Mouse (Mus musculus) brain, embryonic 14.5 days (tissue): ENCODE data around the gene Aldh18a1.

Experiments
- CTCF ChIP-seq: fragments of 200-500 bp; IDR thresholded peaks from 2 replicates; pipeline ENCODE4 v1.5.1; 2012; ENCODE audit warnings: inconsistent platforms, mild to moderate bottlenecking, moderate library complexity, borderline replicate concordance; ENCODE audit not compliant: insufficient read depth, insufficient read length; ENCODE audit errors: extremely low read depth
- POLR2A ChIP-seq: fragments of 200-500 bp; IDR thresholded peaks from 2 replicates; pipeline ENCODE4 v1.6.1; 2012; ENCODE audit warnings: mild to moderate bottlenecking, inconsistent platforms, borderline replicate concordance; ENCODE audit not compliant: poor library complexity, insufficient read depth, insufficient read length, severe bottlenecking; ENCODE audit errors: extremely low read depth

DNA sequence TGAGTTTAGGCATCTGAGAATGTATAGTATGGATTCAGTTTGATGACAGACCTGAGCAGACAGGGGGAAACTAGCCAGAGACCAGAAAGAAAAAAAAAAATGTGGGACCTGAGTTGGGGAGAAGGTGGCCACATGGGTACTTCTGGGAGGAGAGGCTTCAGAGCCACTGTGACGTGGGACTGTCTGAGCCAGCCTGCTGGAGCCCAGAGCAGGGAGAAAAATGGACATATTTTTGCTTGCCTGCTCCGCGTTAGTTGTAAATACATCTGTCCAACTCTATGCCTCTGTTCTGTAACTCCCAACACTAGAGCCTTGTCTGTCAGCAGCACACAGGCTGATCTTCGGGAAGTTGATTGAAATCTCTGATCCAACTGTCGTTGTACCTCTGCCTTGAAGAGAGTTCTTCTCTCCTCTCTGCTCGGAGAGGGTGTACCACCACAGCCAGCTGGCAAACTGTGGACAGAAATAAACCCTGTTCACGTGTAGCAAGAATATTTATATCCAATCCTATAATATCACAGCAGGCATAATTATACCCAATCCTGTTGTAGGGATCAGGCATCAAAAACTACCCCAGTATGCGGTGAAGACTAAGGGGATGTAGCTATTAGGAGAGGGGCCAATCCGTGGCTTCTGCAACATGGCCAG, 61.8 kb downstream of the Aldh18a1 start:
- no peak for TF ChIP-seq POLR2A
- TF ChIP-seq CTCF: no peak
